Mouse (Mus musculus) megakaryocyte, embryonic 14.5 days (primary cell): Measurements from ENCODE around the gene Mpped2.

ENCODE experiments used
- FLI1 ChIP-seq: IDR thresholded peaks from 2 replicates; pipeline ENCODE4 v1.6.1; 2012; ENCODE audit warnings: low read length, inconsistent platforms, mixed read lengths
- GATA1 ChIP-seq: IDR thresholded peaks from 3 replicates; pipeline ENCODE4 v1.6.1; 2012; ENCODE audit warnings: mixed read lengths, low read length, inconsistent platforms, borderline replicate concordance

- TF ChIP-seq GATA1 (no peak), FLI1 (no peak)
These were observed 43.1 kb upstream of the Mpped2 start for GRCm38 (mm10) chr2:106649686-106650570.
